28 mouse cellular contexts compared by ENCODE assay signal in genomic region chr2:32924306-32924844, GRCm38 (mm10). TPM values are rescaled to one million over a fixed set of nuclear protein-coding genes. Genes with fewer than 3 reads are reported as not detected.
DNase-seq lines count a peak whose midpoint lies in the region; ATAC-seq and TF ChIP-seq lines count a peak whose summit lies in the region.
"Had no signal": no experiment of that assay in that cellular context is flagged by ENCODE, and none has a peak within 500 bp of the region (broad histone marks: within the 10 kb centered on the region; RNA-seq: fewer than 3 reads in every experiment).

No protein-coding gene starts in this region.

- no peaks in the 10 kb centered on the region; the same call in 1 of the 2 replicates for H3K4me1 ChIP-seq in lung, postnatal 0 days (ENCODE audit: insufficient read depth, low read depth, low read length)
- peaks cover 2% of the 10 kb centered on the region; the same call in 1 of the 2 replicates for H3K4me1 ChIP-seq in brown adipose tissue, adult 24 weeks (ENCODE audit: control insufficient read depth, insufficient read depth, insufficient read length, low read length)
- H3K4me1 ChIP-seq in hindbrain, embryonic 11.5 days (replicated peaks; ENCODE audit: control insufficient read depth, insufficient read depth, low read length): no peaks in the 10 kb centered on the region
- H3K4me1 ChIP-seq: embryonic facial prominence, embryonic 12.5 days; embryonic facial prominence, embryonic 15.5 days; heart, embryonic 12.5 days had no signal

- peak overlapping the region; percentile 57; the same call in 1 of the 2 replicates for H3K27ac ChIP-seq in lung, postnatal 0 days (ENCODE audit: low read length)
- 0 out of 2 replicates have a peak overlapping the region, but pooled peaks have one; percentile 19 for H3K27ac ChIP-seq in brown adipose tissue, adult 24 weeks (replicated peaks; ENCODE audit: low read depth, low read length)
- no peak overlapping the region for H3K27ac ChIP-seq in hindbrain, embryonic 11.5 days (ENCODE audit: low read depth, low read length)
- H3K27ac ChIP-seq: embryonic facial prominence, embryonic 12.5 days; embryonic facial prominence, embryonic 15.5 days; gastrocnemius, adult 2 months; heart, embryonic 15.5 days; hindbrain, embryonic 10.5 days; hindbrain, embryonic 14.5 days; hindbrain, postnatal 0 days had no signal

- DNase-seq in lung, postnatal 0 days (ENCODE audit: low spot score): no peak
- no peak for DNase-seq in lung, adult 18-20 months
- DNase-seq in thymus, postnatal 4 days: peak; percentile 27
- no peak for DNase-seq in thymus, postnatal 25 days
- DNase-seq in spleen, postnatal 14 days (ENCODE audit: low spot score in 2 of 2): no peak
- DNase-seq in right cerebral cortex, adult 2 months (ENCODE audit: low spot score in 2 of 2): no peak
- no peak for DNase-seq in hindbrain, embryonic 11.5 days (ENCODE audit: low spot score)
- DNase-seq: adrenal gland, postnatal 10 days; adrenal gland, postnatal 36 days; cerebellum, adult 11 months; cerebellum, adult 2 months; cerebellum, adult 9-11 months; cerebellum, postnatal 25 days; forebrain, postnatal 0 days; gastrocnemius, adult 2 months; gastrocnemius, postnatal 14 days; heart, adult 18-20 months; heart, postnatal 10 days; heart, postnatal 36 days had no signal

- H3K9ac ChIP-seq in lung, postnatal 0 days (replicated peaks; ENCODE audit: low read depth): no peak overlapping the region
- no peak overlapping the region for H3K9ac ChIP-seq in hindbrain, embryonic 11.5 days (ENCODE audit: low read depth, low read length)
- H3K9ac ChIP-seq: embryonic facial prominence, embryonic 12.5 days; embryonic facial prominence, embryonic 15.5 days; forebrain, postnatal 0 days; heart, embryonic 12.5 days; heart, embryonic 15.5 days; hindbrain, embryonic 14.5 days had no signal

- TF ChIP-seq CTCF in lung, postnatal 0 days (IDR thresholded peaks at IDR 0.05): no peak

- H3K4me2 ChIP-seq in lung, postnatal 0 days (replicated peaks; ENCODE audit: low read depth, low read length): no peak overlapping the region
- H3K4me2 ChIP-seq in hindbrain, embryonic 11.5 days (replicated peaks; ENCODE audit: low read depth, low read length): no peak overlapping the region
- H3K4me2 ChIP-seq: embryonic facial prominence, embryonic 12.5 days; embryonic facial prominence, embryonic 15.5 days; heart, embryonic 12.5 days; heart, embryonic 15.5 days; hindbrain, embryonic 14.5 days had no signal

- no peak overlapping the region for H3K4me3 ChIP-seq in lung, postnatal 0 days (ENCODE audit: low read depth, low read length)
- no peak overlapping the region for H3K4me3 ChIP-seq in brown adipose tissue, adult 24 weeks (ENCODE audit: insufficient read depth, low read depth, low read length)
- H3K4me3 ChIP-seq in hindbrain, embryonic 11.5 days (ENCODE audit: low read depth, low read length): no peak overlapping the region
- H3K4me3 ChIP-seq: embryonic facial prominence, embryonic 12.5 days; embryonic facial prominence, embryonic 15.5 days; gastrocnemius, adult 2 months; heart, embryonic 12.5 days; heart, embryonic 15.5 days; hindbrain, embryonic 10.5 days had no signal

- H3K36me3 ChIP-seq in lung, postnatal 0 days (ENCODE audit: insufficient read depth, low read length): peaks cover 45% of the 10 kb centered on the region
- 0 out of 2 replicates have a peak, but pooled peaks cover 5% of the 10 kb centered on the region for H3K36me3 ChIP-seq in hindbrain, embryonic 11.5 days (ENCODE audit: control insufficient read depth, insufficient read depth, low read length)

- ATAC-seq in lung, postnatal 0 days: no peak
- ATAC-seq in hindbrain, embryonic 11.5 days (ENCODE audit: low FRiP score): no peak
- ATAC-seq: forebrain, embryonic 14.5 days; forebrain, postnatal 0 days; hindbrain, postnatal 0 days had no signal

- no peaks in the 10 kb centered on the region for H3K27me3 ChIP-seq in lung, postnatal 0 days (replicated peaks; ENCODE audit: insufficient read depth, low read length)
- H3K27me3 ChIP-seq in hindbrain, embryonic 11.5 days (ENCODE audit: control insufficient read depth, insufficient read depth, low read length): no peaks in the 10 kb centered on the region
- H3K27me3 ChIP-seq: embryonic facial prominence, embryonic 12.5 days; embryonic facial prominence, embryonic 15.5 days; heart, embryonic 12.5 days; heart, embryonic 15.5 days had no signal

- H3K9me3 ChIP-seq in lung, postnatal 0 days (ENCODE audit: low read length): no peaks in the 10 kb centered on the region
- no peaks in the 10 kb centered on the region for H3K9me3 ChIP-seq in hindbrain, embryonic 11.5 days (ENCODE audit: control insufficient read depth, low read length)
- H3K9me3 ChIP-seq: embryonic facial prominence, embryonic 12.5 days; embryonic facial prominence, embryonic 15.5 days; heart, embryonic 12.5 days; heart, embryonic 15.5 days; hindbrain, embryonic 10.5 days had no signal

- no peak for TF ChIP-seq EP300 in lung, postnatal 0 days (IDR thresholded peaks at IDR 0.05)

- 73% methylated on average over 10 of the region's 10 CpGs for WGBS in lung, postnatal 0 days
- 82% methylated on average over 10 of the region's 10 CpGs for WGBS in hindbrain, embryonic 11.5 days

RNA-seq across cellular contexts. Expression of gene Rpl12, which starts 37.0 kb away (rescaled TPM):
- polyA plus RNA-seq in lung, postnatal 0 days (2015; fragmentation: Nextera tagmentation; extraction: Ambion mirVana): 78.4 and 82.5 TPM in 2 replicates
- 5.8 and 7.5 TPM in 2 replicates for polyA plus RNA-seq in brown adipose tissue, adult 24 weeks (2012; ENCODE audit: insufficient read depth, insufficient read length, missing spikeins)
- polyA plus RNA-seq in hindbrain, embryonic 11.5 days (2014; fragmentation: Nextera tagmentation; extraction: Ambion mirVana): 129 and 134 TPM in 2 replicates

RNA-seq across cellular contexts. Expression of gene Lrsam1, which starts 37.0 kb away (rescaled TPM):
- polyA plus RNA-seq in lung, postnatal 0 days (2015; fragmentation: Nextera tagmentation; extraction: Ambion mirVana): 5.8 and 6.3 TPM in 2 replicates
- 6.6 and 13.1 TPM in 2 replicates for polyA plus RNA-seq in brown adipose tissue, adult 24 weeks (2012; ENCODE audit: insufficient read depth, insufficient read length, missing spikeins)
- 8.0 and 8.7 TPM in 2 replicates for polyA plus RNA-seq in hindbrain, embryonic 11.5 days (2014; fragmentation: Nextera tagmentation; extraction: Ambion mirVana)

RNA-seq across cellular contexts. Expression of gene Fam129b, which starts 48.5 kb away (rescaled TPM):
- 121 and 150 TPM in 2 replicates for polyA plus RNA-seq in lung, postnatal 0 days (2015; fragmentation: Nextera tagmentation; extraction: Ambion mirVana)
- 4.9 and 5.9 TPM in 2 replicates for polyA plus RNA-seq in brown adipose tissue, adult 24 weeks (2012; ENCODE audit: insufficient read depth, insufficient read length, missing spikeins)
- 11.6 and 13.1 TPM in 2 replicates for polyA plus RNA-seq in hindbrain, embryonic 11.5 days (2014; fragmentation: Nextera tagmentation; extraction: Ambion mirVana)

RNA-seq across cellular contexts. Expression of gene Slc2a8, which starts 57.5 kb away (rescaled TPM):
- 19.5 and 20.1 TPM in 2 replicates for polyA plus RNA-seq in lung, postnatal 0 days (2015; fragmentation: Nextera tagmentation; extraction: Ambion mirVana)
- 13.1 and 15.2 TPM in 2 replicates for polyA plus RNA-seq in brown adipose tissue, adult 24 weeks (2012; ENCODE audit: insufficient read depth, insufficient read length, missing spikeins)
- polyA plus RNA-seq in hindbrain, embryonic 11.5 days (2014; fragmentation: Nextera tagmentation; extraction: Ambion mirVana): 9.3 and 10.5 TPM in 2 replicates
